Mouse (Mus musculus) myocyte (in vitro differentiated cells): ENCODE measurements around the gene Plau. TPM values are rescaled to one million over a fixed set of nuclear protein-coding genes. Genes with fewer than 3 reads are reported as not detected.

ENCODE experiments used
- H3K27me3 ChIP-seq: one replicate; pipeline ENCODE4 v1.6.1; 2011; ENCODE audit not compliant: control insufficient read depth, insufficient read depth, insufficient read length
- H3K36me3 ChIP-seq: one replicate; pipeline ENCODE4 v1.6.1; 2011; ENCODE audit not compliant: control insufficient read depth, insufficient read depth
- H3K4me2 ChIP-seq: one replicate; pipeline ENCODE4 v1.6.1; 2011; ENCODE audit warnings: low read depth, control low read depth
- H3K4me3 ChIP-seq: one replicate; pipeline ENCODE4 v1.5.1; 2011; ENCODE audit warnings: mild to moderate bottlenecking, control low read depth, moderate library complexity
- H3K79me2 ChIP-seq: one replicate; pipeline ENCODE4 v1.6.1; 2011; ENCODE audit not compliant: control insufficient read depth, insufficient read depth
- H3ac ChIP-seq: one replicate; pipeline ENCODE4 v1.6.1; 2011; ENCODE audit not compliant: control insufficient read depth, insufficient read length
- CEBPB ChIP-seq: IDR thresholded peaks from 2 replicates; pipeline ENCODE4 v1.6.1; 2011; ENCODE audit warnings: mild to moderate bottlenecking, moderate library complexity; ENCODE audit not compliant: poor library complexity, insufficient read depth, severe bottlenecking
- E2F4 ChIP-seq: IDR thresholded peaks from one replicate; pipeline ENCODE4 v1.6.1; 2011; ENCODE audit warnings: mild to moderate bottlenecking, control low read depth, moderate library complexity; ENCODE audit not compliant: insufficient read depth
- MAX ChIP-seq: IDR thresholded peaks from one replicate; pipeline ENCODE4 v1.6.1; 2011; ENCODE audit warnings: low read depth, mild to moderate bottlenecking, control low read depth
- MYOD1 ChIP-seq, 3 experiments: IDR thresholded peaks; one replicate each; pipeline ENCODE4 v1.6.1; 2011; ENCODE audit warnings: control low read depth in 2 of 3, low read depth in 2 of 3, mild to moderate bottlenecking in 2 of 3, moderate library complexity in 1 of 3; ENCODE audit not compliant: insufficient read length in 2 of 3, control insufficient read depth in 1 of 3
- MYOG ChIP-seq, 3 experiments: IDR thresholded peaks; one replicate each; pipeline ENCODE4 v1.6.1; 2011; ENCODE audit warnings: control low read depth in 2 of 3, low read depth in 2 of 3, mild to moderate bottlenecking in 2 of 3; ENCODE audit not compliant: insufficient read length in 2 of 3, control insufficient read depth in 1 of 3, insufficient read depth in 1 of 3
- POLR2A ChIP-seq: IDR thresholded peaks from one replicate; pipeline ENCODE4 v1.6.1; 2011; ENCODE audit warnings: low read depth, mild to moderate bottlenecking, control low read depth, moderate library complexity; ENCODE audit not compliant: insufficient read length
- POLR2AphosphoS2 ChIP-seq: IDR thresholded peaks from one replicate; pipeline ENCODE4 v1.6.1; 2011; ENCODE audit warnings: low read depth, control low read depth; ENCODE audit not compliant: insufficient read length
- REST ChIP-seq: IDR thresholded peaks from one replicate; pipeline ENCODE4 v1.6.1; 2011; ENCODE audit warnings: mild to moderate bottlenecking, control low read depth, moderate library complexity; ENCODE audit not compliant: insufficient read depth, insufficient read length
- SRF ChIP-seq: IDR thresholded peaks from one replicate; pipeline ENCODE4 v1.6.1; 2011; ENCODE audit warnings: low read depth; ENCODE audit not compliant: control insufficient read depth, insufficient read length
- TCF12 ChIP-seq: IDR thresholded peaks from one replicate; pipeline ENCODE4 v1.6.1; 2011; ENCODE audit warnings: mild to moderate bottlenecking, control low read depth; ENCODE audit not compliant: poor library complexity, insufficient read depth, severe bottlenecking
- TCF3 ChIP-seq: IDR thresholded peaks from one replicate; pipeline ENCODE4 v1.6.1; 2011; ENCODE audit warnings: low read depth, control low read depth; ENCODE audit not compliant: insufficient read length
- USF1 ChIP-seq: IDR thresholded peaks from one replicate; pipeline ENCODE4 v1.6.1; 2011; ENCODE audit warnings: low read depth, mild to moderate bottlenecking, control low read depth, moderate library complexity
- polyA plus RNA-seq: library from polyadenylated mRNA; unstranded; fragments of >200 nt; fragmentation: generic; extraction: Trizol; gene quantifications from one replicate; pipeline ENCODE4 v1.2.1, GENCODE M21; 2012; ENCODE audit warnings: missing spikeins

The Plau gene
- polyA plus RNA-seq: 40.1 TPM

DNA sequence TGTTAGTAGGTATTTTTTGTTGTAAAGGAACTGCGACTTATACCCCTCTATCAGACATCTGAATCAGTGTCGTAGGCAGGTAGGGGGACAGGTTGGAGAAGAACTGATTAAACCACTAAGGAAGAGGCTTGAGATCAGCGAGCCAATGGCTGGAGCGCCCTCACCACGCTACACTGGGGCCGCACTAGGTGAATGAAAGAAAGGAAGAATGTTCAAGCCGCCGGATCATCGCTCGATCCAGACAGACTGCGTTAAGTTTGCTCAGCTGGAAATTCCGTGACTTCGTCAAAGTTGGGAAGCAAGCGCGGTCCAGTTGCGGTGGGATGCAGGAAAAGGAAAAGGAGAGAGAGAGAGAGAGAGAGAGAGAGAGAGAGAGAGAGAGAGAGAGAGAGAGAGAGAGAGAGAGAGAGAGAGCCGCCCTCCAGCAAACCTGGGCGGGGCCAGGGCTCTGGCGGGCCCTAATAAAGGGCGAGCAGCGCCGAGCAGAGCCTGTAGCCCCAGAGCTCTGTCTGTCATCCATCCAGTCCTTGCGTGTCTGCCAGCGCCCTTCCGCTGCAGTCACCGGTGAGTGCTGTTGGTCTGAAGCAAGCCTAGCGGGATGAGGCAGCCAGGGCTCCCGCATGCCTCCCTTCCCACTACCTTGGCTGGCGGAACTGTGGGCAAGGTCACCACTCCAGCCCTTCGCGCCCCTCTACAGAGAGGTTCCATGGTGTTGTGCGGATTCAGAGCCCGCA lies at the start of gene Plau:
Gene Plau, plus strand, starts transcription at position 490 of the 734 bp plus-strand sequence.
- peak within 1 kb of the TSS; percentile 75 for H3K4me3 ChIP-seq
- peak; percentile 100 for TF ChIP-seq POLR2A
- TF ChIP-seq MYOD1 (IDR thresholded peaks at IDR 0.05; ENCODE audit: control insufficient read depth in 1 of 3, insufficient read length in 2 of 3, low read depth in 2 of 3): no peak
- TF ChIP-seq MYOG (IDR thresholded peaks at IDR 0.05; ENCODE audit: control insufficient read depth in 1 of 3, insufficient read depth in 1 of 3, insufficient read length in 2 of 3, low read depth in 2 of 3): peak in 1 of 3 experiments; percentile 5
- no peak for TF ChIP-seq TCF3
- TF ChIP-seq POLR2AphosphoS2: peak; percentile 100
- peak; percentile 43 for TF ChIP-seq REST
- H3K27me3 ChIP-seq: no peaks in the 10 kb centered on the region
- peak within 1 kb of the TSS; percentile 11 for H3ac ChIP-seq
- peak within 1 kb of the TSS; percentile 86 for H3K4me2 ChIP-seq
- H3K79me2 ChIP-seq: peaks cover 38% of the 10 kb centered on the region
- H3K36me3 ChIP-seq: peaks cover 11% of the 10 kb centered on the region

DNA sequence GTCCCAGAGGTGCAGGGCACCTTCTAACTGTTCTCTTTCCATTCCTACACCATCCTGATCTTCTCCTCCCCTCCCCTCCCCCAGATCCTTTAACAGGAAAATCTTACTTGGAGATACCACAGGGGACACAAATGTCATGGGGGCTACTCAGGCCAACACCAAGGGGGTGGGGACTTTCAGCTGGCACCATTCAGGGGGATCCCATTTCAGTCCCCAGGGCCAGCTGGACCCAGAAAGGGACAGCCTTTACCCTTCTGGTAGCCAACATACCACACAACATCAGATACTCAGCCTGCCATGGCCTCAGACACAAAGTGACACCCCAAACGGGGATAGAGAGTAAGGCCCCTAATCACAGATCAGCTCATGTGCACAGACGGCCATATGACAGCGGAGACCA lies 48.3 kb upstream of the Plau start:
- H3K4me3 ChIP-seq: no peak overlapping the region
- TF ChIP-seq USF1 (no peak), TCF12 (no peak), MYOD1 (IDR thresholded peaks at IDR 0.05; ENCODE audit: control insufficient read depth in 1 of 3, insufficient read length in 2 of 3, low read depth in 2 of 3) (peak in 1 of 3 experiments; percentile 31), MYOG (IDR thresholded peaks at IDR 0.05; ENCODE audit: control insufficient read depth in 1 of 3, insufficient read depth in 1 of 3, insufficient read length in 2 of 3, low read depth in 2 of 3) (peak in 1 of 3 experiments; percentile 29), REST (no peak)
- H3K27me3 ChIP-seq: no peaks in the 10 kb centered on the region
- no peak overlapping the region for H3ac ChIP-seq
- H3K4me2 ChIP-seq: peak overlapping the region; percentile 30
- peaks cover 31% of the 10 kb centered on the region for H3K36me3 ChIP-seq
- H3K79me2 ChIP-seq: peaks cover 84% of the 10 kb centered on the region

GRCm38 (mm10) chr14:20789593-20789992 lies 46.9 kb upstream of the Plau start:
- peaks cover 25% of the 10 kb centered on the region for H3K36me3 ChIP-seq
- no peak overlapping the region for H3K4me3 ChIP-seq
- H3K79me2 ChIP-seq: peaks cover 83% of the 10 kb centered on the region
- no peak for TF ChIP-seq MAX
- no peak overlapping the region for H3ac ChIP-seq
- no peaks in the 10 kb centered on the region for H3K27me3 ChIP-seq
- H3K4me2 ChIP-seq: no peak overlapping the region

GRCm38 (mm10) chr14:20790445-20790844 lies 46.0 kb upstream of the Plau start:
- peaks cover 25% of the 10 kb centered on the region for H3K36me3 ChIP-seq
- no peak overlapping the region for H3K4me3 ChIP-seq
- H3K27me3 ChIP-seq: no peaks in the 10 kb centered on the region
- peaks cover 76% of the 10 kb centered on the region for H3K79me2 ChIP-seq
- H3ac ChIP-seq: no peak overlapping the region
- TF ChIP-seq REST: no peak
- no peak for TF ChIP-seq MYOG (IDR thresholded peaks at IDR 0.05; ENCODE audit: control insufficient read depth in 1 of 3, insufficient read depth in 1 of 3, insufficient read length in 2 of 3, low read depth in 2 of 3)
- no peak for TF ChIP-seq USF1
- TF ChIP-seq POLR2AphosphoS2: no peak
- TF ChIP-seq MYOD1 (IDR thresholded peaks at IDR 0.05; ENCODE audit: control insufficient read depth in 1 of 3, insufficient read length in 2 of 3, low read depth in 2 of 3): no peak
- peak overlapping the region; percentile 9 for H3K4me2 ChIP-seq

DNA sequence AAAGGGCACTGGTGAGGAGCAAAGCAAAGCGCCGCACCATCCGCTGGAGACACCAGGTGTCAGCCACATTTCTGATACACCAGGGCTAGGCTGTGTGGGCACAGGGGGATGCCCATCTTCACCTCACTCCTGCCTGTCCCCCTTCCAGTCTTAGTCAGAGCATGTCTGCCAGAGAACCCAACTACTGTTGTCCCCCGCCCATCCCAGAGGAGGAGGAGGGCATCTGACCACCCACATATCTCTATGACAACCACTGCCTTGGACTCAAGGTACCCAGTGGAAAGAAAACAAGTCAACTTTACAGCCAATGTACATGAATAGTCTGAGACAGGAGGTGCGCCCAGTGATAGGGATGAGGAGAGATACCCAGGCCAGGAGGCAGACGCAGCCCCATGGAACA lies 45.5 kb upstream of the Plau start:
- TF ChIP-seq POLR2AphosphoS2 (no peak), TCF3 (no peak), MAX (no peak), SRF (no peak), E2F4 (no peak), CEBPB (no peak), TCF12 (no peak), USF1 (no peak), REST (no peak), MYOG (IDR thresholded peaks at IDR 0.05; ENCODE audit: control insufficient read depth in 1 of 3, insufficient read depth in 1 of 3, insufficient read length in 2 of 3, low read depth in 2 of 3) (no peak), POLR2A (no peak), MYOD1 (IDR thresholded peaks at IDR 0.05; ENCODE audit: control insufficient read depth in 1 of 3, insufficient read length in 2 of 3, low read depth in 2 of 3) (no peak)
- Histone ChIP-seq H3K79me2 (peaks cover 70% of the 10 kb centered on the region), H3K27me3 (no peaks in the 10 kb centered on the region), H3ac (no peak overlapping the region), H3K4me3 (peak overlapping the region; percentile 41), H3K4me2 (peak overlapping the region; percentile 85), H3K36me3 (peaks cover 25% of the 10 kb centered on the region)
